Mouse (Mus musculus) gastrocnemius, postnatal 25 days (tissue): ENCODE measurements around the gene Stk16. TPM values are rescaled to one million over a fixed set of nuclear protein-coding genes. Genes with fewer than 3 reads are reported as not detected.

Experiments
- microRNA-seq, 2 experiments: library from miRNA; unstranded; fragments of <30 nt; microRNA quantifications; one replicate each; pipeline ENCODE4 v1.2.0; 2021; ENCODE audit warnings: borderline replicate concordance in 2 of 2
- total RNA-seq, 2 experiments: library from RNA; stranded (reverse); gene quantifications; 1 replicate in 1 of 2; 2 replicates in 1 of 2; pipeline ENCODE4 v1.2.3; 2021

Stk16 gene
- total RNA-seq, 2 experiments from 2014 or later: 23.1 to 26.0 TPM

Small RNA genes lying within 50 kb of the gene (microRNA-seq; reads per million reads assigned to microRNA genes)
- gene Gm27943: 0 reads per million in 2 experiments

Other genes with a start within 250 kb of the Stk16 start
- 1 to 10 TPM; 5.3 to 6.1 TPM for gene Nhej1, start 85.6 kb upstream of the Stk16 start, total RNA-seq
- under 1 TPM in 1 of 2 experiments, not detected in 1; 0.13 TPM for gene Slc23a3, start 76.9 kb upstream of the Stk16 start, total RNA-seq
- 10 to 100 TPM; 12.9 to 13.3 TPM for gene Cnppd1, start 68.1 kb upstream of the Stk16 start, total RNA-seq
- 1 to 10 TPM; 7.8 to 9.7 TPM for gene Retreg2, start 68.1 kb upstream of the Stk16 start, total RNA-seq
- gene Zfand2b, start 42.2 kb upstream of the Stk16 start, total RNA-seq: 10 to 100 TPM; 12.8 to 16.8 TPM
- 10 to 100 TPM; 23.5 to 31.0 TPM for gene Abcb6, start 30.4 kb upstream of the Stk16 start, total RNA-seq
- 1 to 10 TPM; 4.3 to 5.0 TPM for gene Ankzf1, start 18.7 kb upstream of the Stk16 start, total RNA-seq
- gene Atg9a, start 18.6 kb upstream of the Stk16 start, total RNA-seq: 10 to 100 TPM; 85.5 to 88.1 TPM
- gene Glb1l, start within 50 bp of the Stk16 start, total RNA-seq: 1 to 10 TPM; 1.9 to 2.7 TPM
- 100 to 1,000 TPM; 749 to 982 TPM for gene Tuba4a, start 9.0 kb downstream of the Stk16 start, total RNA-seq
- not detected for gene A630095N17Rik, start 21.3 kb downstream of the Stk16 start, total RNA-seq
- gene Dnajb2, start 25.6 kb downstream of the Stk16 start, total RNA-seq: 10 to 100 TPM; 58.4 to 60.9 TPM
- not detected for gene Ptprn, start 53.7 kb downstream of the Stk16 start, total RNA-seq
- not detected for gene Resp18, start 67.6 kb downstream of the Stk16 start, total RNA-seq
- gene Dnpep, start 107.2 kb downstream of the Stk16 start, total RNA-seq: 10 to 100 TPM; 46.1 to 51.4 TPM
- gene Des, start 149.5 kb downstream of the Stk16 start, total RNA-seq: 1,000 to 10,000 TPM; 1,914 to 2,104 TPM
- 100 to 1,000 TPM; 200 to 244 TPM for gene Speg, start 164.5 kb downstream of the Stk16 start, total RNA-seq
- 10 to 100 TPM; 32.0 to 37.2 TPM for gene Gmppa, start 225.1 kb downstream of the Stk16 start, total RNA-seq
- gene Asic4, start 239.6 kb downstream of the Stk16 start, total RNA-seq: not detected